Mouse (Mus musculus): ENCODE measurements around the gene Chp2. TPM values are rescaled to one million over a fixed set of nuclear protein-coding genes. Genes with fewer than 3 reads are reported as not detected.

The Chp2 gene
- total RNA-seq (2012; rRNA removed) (not detected in 2 replicates), total RNA-seq (2014; rRNA removed) (not detected in 2 replicates), polyA plus RNA-seq (2012; ENCODE audit: insufficient read length, low read depth) (not detected in 2 replicates)

DNA sequence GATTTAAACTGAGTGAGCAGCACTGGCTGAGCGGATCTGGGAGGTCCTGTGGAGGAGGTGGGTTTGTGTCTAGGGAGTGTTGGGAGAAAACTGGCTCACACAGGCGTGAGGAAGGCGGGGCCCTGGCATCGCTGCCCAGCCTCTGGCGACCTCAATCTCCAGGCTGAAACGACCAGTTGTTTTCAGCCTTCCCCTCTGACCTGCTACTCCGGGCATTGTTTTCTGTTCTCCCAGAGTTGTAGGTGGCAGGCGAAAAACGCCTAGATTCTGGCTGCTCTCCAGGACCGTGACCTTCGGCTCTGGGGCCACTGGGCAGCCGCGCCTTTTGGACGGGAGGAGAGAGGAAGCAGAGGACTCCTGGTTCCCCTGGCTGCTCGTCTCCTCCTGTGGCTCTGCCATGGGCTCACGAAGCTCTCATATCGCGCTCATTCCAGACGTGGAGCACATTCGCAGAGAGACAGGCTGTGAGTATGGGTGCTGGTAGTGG is at the start of gene Chp2:
Chp2 (plus strand) TSS at position 182 of the 487 bp plus-strand sequence.
- no peak within 1 kb of the TSS for H3K4me2 ChIP-seq (ENCODE audit: insufficient read depth, low read depth, poor library complexity, severe bottlenecking)
- H3K36me3 ChIP-seq (replicated peaks in 1 of 2; ENCODE audit: control insufficient read depth in 1 of 2, insufficient read depth in 1 of 2, low read length in 1 of 2), result no peaks in the 10 kb centered on the region
- no peak for DNase-seq (ENCODE audit: extremely low read depth)
- H3K4me3 ChIP-seq (replicated peaks in 1 of 3; ENCODE audit: low read depth in 2 of 3, low read length in 2 of 3, poor library complexity in 1 of 3), result no peak within 1 kb of the TSS
- TF ChIP-seq MEF2A (IDR thresholded peaks at IDR 0.05; ENCODE audit: borderline replicate concordance, low read depth, low read length) (no peak), POLR2AphosphoS2 (IDR thresholded peaks at IDR 0.05; ENCODE audit: low read depth, low read length) (no peak), TCF12 (IDR thresholded peaks at IDR 0.05; ENCODE audit: low read depth, low read length) (no peak), ZKSCAN1 (IDR thresholded peaks at IDR 0.05; ENCODE audit: borderline replicate concordance, low read depth, low read length) (no peak), BHLHE40 (IDR thresholded peaks at IDR 0.05; ENCODE audit: low read depth, low read length) (no peak), ELF1 (IDR thresholded peaks at IDR 0.05; ENCODE audit: low read depth, low read length) (no peak), MAFK (IDR thresholded peaks at IDR 0.05; ENCODE audit: insufficient replicate concordance, low read length) (no peak), POLR2A (IDR thresholded peaks at IDR 0.05; ENCODE audit: low read depth, low read length) (no peak), ZMIZ1 (IDR thresholded peaks at IDR 0.05; ENCODE audit: low read depth, low read length) (no peak), ETS1 (conservative IDR thresholded peaks at IDR 0.05; ENCODE audit: low read depth, low read length) (no peak), GABPA (IDR thresholded peaks at IDR 0.05; ENCODE audit: insufficient replicate concordance, low read depth, low read length) (no peak), E2F4 (IDR thresholded peaks at IDR 0.05; ENCODE audit: insufficient replicate concordance, low read depth, low read length) (no peak)
- in situ Hi-C loops (cut with MboI; ENCODE audit: low pct_ligation_motif_present, low pct_unique_long_range_greater_than_20kb, low sequenced_read_pairs), result no loop called here
- H3K27me3 ChIP-seq (replicated peaks), result peaks cover 8% of the 10 kb centered on the region
- no peaks in the 10 kb centered on the region for H3K4me1 ChIP-seq (ENCODE audit: control insufficient read depth in 1 of 2, insufficient read depth in 2 of 2)
- H3K27ac ChIP-seq (ENCODE audit: insufficient read depth, low read depth), result no peak within 1 kb of the TSS
- H3K9me3 ChIP-seq (replicated peaks; ENCODE audit: low read length), result peaks cover 12% of the 10 kb centered on the region
- dilution Hi-C loops (cut with MboI; ENCODE audit: extremely low pct_ligation_motif_present, extremely low pct_unique_long_range_greater_than_20kb, low sequenced_read_pairs), result no loop called here
- H3K79me2 ChIP-seq (replicated peaks; ENCODE audit: control insufficient read depth, extremely low read depth, insufficient read depth, poor library complexity, severe bottlenecking), result no peaks in the 10 kb centered on the region
- H3K9ac ChIP-seq (ENCODE audit: insufficient read depth, low read depth), result no peak within 1 kb of the TSS

DNA sequence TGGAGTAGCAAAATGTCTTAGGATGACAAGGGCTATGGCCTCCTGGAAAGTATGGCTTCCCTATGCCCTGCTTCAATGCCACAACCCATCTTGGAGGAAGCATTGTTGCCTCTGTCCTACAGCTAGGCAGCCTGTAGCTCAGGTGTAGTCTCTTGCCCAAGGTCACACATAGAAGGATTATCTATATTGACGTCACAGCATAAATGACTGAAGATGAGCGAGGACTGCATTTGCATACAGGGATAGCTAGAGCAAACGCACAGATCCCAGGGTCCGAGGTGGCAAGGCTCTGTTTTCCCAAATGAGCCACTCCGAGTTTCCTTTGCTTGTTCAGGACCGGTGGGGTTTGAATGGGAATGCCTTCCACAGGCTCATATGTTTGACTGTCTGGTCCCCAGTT is 48.6 kb upstream of the Chp2 start:
- dilution Hi-C loops (cut with MboI; ENCODE audit: extremely low pct_ligation_motif_present, extremely low pct_unique_long_range_greater_than_20kb, low sequenced_read_pairs), result no loop called here
- no peaks in the 10 kb centered on the region for H3K9me3 ChIP-seq (replicated peaks; ENCODE audit: low read length)
- no peaks in the 10 kb centered on the region for H3K79me2 ChIP-seq (replicated peaks; ENCODE audit: control insufficient read depth, extremely low read depth, insufficient read depth, poor library complexity, severe bottlenecking)
- H3K9ac ChIP-seq (ENCODE audit: insufficient read depth, low read depth), result no peak overlapping the region
- no peaks in the 10 kb centered on the region for H3K27me3 ChIP-seq (replicated peaks)
- no peak overlapping the region for H3K4me2 ChIP-seq (ENCODE audit: insufficient read depth, low read depth, poor library complexity, severe bottlenecking)
- no peak for DNase-seq (ENCODE audit: extremely low read depth)
- in situ Hi-C loops (cut with MboI; ENCODE audit: low pct_ligation_motif_present, low pct_unique_long_range_greater_than_20kb, low sequenced_read_pairs), result no loop called here
- TF ChIP-seq SIN3A (IDR thresholded peaks at IDR 0.05; ENCODE audit: low read length) (no peak), GABPA (IDR thresholded peaks at IDR 0.05; ENCODE audit: insufficient replicate concordance, low read depth, low read length) (no peak), POLR2AphosphoS2 (IDR thresholded peaks at IDR 0.05; ENCODE audit: low read depth, low read length) (peak; percentile 91), MEF2A (IDR thresholded peaks at IDR 0.05; ENCODE audit: borderline replicate concordance, low read depth, low read length) (no peak), NELFE (IDR thresholded peaks at IDR 0.05; ENCODE audit: low read depth, low read length) (no peak), ZMIZ1 (IDR thresholded peaks at IDR 0.05; ENCODE audit: low read depth, low read length) (no peak), CHD1 (IDR thresholded peaks at IDR 0.05; ENCODE audit: low read depth, low read length) (no peak), RCOR1 (conservative IDR thresholded peaks at IDR 0.05; ENCODE audit: low read depth, low read length) (no peak)
- H3K4me3 ChIP-seq (replicated peaks in 1 of 3; ENCODE audit: low read depth in 2 of 3, low read length in 2 of 3, poor library complexity in 1 of 3), result no peak overlapping the region
- H3K27ac ChIP-seq (ENCODE audit: insufficient read depth, low read depth), result no peak overlapping the region
- peaks cover under 1 to 2% of the 10 kb centered on the region in 2 experiments; a peak in 2 of 4 replicates for H3K4me1 ChIP-seq (ENCODE audit: control insufficient read depth in 1 of 2, insufficient read depth in 2 of 2)
- peaks cover 44 to 54% of the 10 kb centered on the region in 2 experiments for H3K36me3 ChIP-seq (replicated peaks in 1 of 2; ENCODE audit: control insufficient read depth in 1 of 2, insufficient read depth in 1 of 2, low read length in 1 of 2)

Measured in CH12.LX (cell line).